Mouse (Mus musculus): ENCODE measurements around the gene Pdia2. TPM values are rescaled to one million over a fixed set of nuclear protein-coding genes. Genes with fewer than 3 reads are reported as not detected.

The Pdia2 gene
- polyA plus RNA-seq, 1 experiment from 2014 or later: 1.9 TPM

DNA sequence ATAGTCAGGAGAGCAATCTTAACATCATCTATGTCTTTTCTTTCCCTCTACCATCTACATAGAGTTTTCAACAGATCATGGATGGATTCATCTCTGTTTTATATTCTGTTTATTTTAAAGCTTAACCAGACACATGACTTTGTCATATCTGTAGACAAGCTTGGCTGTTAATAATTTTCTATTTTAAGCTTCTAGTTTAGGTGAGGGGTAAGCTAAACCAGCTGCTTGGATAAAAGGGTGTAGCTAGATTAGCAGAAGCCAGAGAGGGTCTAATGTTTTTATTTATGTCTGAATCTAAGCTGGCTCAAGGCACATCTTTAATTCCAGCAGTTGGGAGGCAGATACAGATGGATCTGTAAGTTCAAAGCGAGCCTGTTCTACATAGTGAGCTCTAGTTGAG is 36.2 kb downstream of the Pdia2 start:
- Histone ChIP-seq H3K4me1 (replicated peaks; ENCODE audit: insufficient read depth, low read length) (0 out of 2 replicates have a peak, but pooled peaks cover 3% of the 10 kb centered on the region), H3K9me3 (replicated peaks; ENCODE audit: low read length) (no peaks in the 10 kb centered on the region), H3K4me3 (replicated peaks; ENCODE audit: low read depth, low read length) (no peak overlapping the region), H3K4me2 (ENCODE audit: low read length) (no peak overlapping the region), H3K36me3 (ENCODE audit: insufficient read depth, low read length) (0 out of 2 replicates have a peak, but pooled peaks cover 2% of the 10 kb centered on the region), H3K27ac (no peak overlapping the region), H3K27me3 (ENCODE audit: insufficient read depth, low read length) (no peaks in the 10 kb centered on the region), H3K9ac (ENCODE audit: low read depth, low read length) (no peak overlapping the region)
- no peak for TF ChIP-seq CTCF (IDR thresholded peaks at IDR 0.05; ENCODE audit: low read depth)
- no peak for ATAC-seq (replicated peaks; ENCODE audit: low FRiP score, low read depth)
- no peak for DNase-seq (ENCODE audit: low spot score)
- 92% methylated on average over 1 of the region's 1 CpGs for WGBS

DNA sequence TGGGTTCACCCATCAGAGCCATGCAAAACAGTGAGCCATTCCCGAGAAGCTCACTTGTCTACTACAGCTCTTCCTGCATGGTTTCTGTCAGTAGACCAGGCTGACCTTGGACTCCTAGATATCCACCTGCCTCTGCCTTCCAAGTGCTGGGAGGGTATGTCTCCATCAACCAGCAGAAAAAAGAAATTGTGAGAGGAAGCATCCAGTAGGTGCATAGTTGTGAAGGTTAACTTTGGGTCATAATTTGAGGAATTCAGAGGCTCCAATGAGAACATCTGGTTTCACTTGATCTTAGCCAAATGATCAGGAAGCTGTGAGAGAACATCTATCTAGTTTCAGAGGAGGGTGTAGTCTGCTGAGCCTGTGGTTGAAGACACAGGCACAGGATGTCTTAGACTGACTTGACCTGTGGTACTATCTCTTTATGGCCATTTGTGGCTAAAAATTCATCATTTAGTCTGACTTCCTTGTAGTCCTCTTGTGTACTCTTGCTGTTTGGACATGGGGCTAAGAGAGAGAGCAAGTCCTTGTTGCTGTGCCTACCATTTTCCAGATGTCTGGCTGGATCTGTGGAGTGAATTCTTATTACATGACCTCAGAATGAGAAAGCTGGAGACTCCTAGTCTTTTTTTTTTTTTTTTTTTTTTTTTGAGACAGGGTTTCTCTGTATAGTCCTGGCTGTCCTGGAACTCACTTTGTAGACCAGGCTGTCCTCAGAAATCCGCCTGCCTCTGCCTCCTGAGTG is 46.8 kb downstream of the Pdia2 start:
- no peak overlapping the region for H3K4me3 ChIP-seq (replicated peaks; ENCODE audit: low read depth, low read length)
- 0 out of 2 replicates have a peak, but pooled peaks cover 14% of the 10 kb centered on the region for H3K36me3 ChIP-seq (ENCODE audit: insufficient read depth, low read length)
- DNase-seq (ENCODE audit: low spot score) (no peak), ATAC-seq (replicated peaks; ENCODE audit: low FRiP score, low read depth) (no peak)
- H3K9me3 ChIP-seq (replicated peaks; ENCODE audit: low read length): no peaks in the 10 kb centered on the region
- no peak for TF ChIP-seq CTCF (IDR thresholded peaks at IDR 0.05; ENCODE audit: low read depth)
- no peak overlapping the region for H3K9ac ChIP-seq (ENCODE audit: low read depth, low read length)
- H3K27ac ChIP-seq: no peak overlapping the region
- H3K4me1 ChIP-seq (replicated peaks; ENCODE audit: insufficient read depth, low read length): no peaks in the 10 kb centered on the region
- no peaks in the 10 kb centered on the region for H3K27me3 ChIP-seq (ENCODE audit: insufficient read depth, low read length)
- no peak overlapping the region for H3K4me2 ChIP-seq (ENCODE audit: low read length)
- WGBS: 97% methylated on average over 2 of the region's 2 CpGs

DNA sequence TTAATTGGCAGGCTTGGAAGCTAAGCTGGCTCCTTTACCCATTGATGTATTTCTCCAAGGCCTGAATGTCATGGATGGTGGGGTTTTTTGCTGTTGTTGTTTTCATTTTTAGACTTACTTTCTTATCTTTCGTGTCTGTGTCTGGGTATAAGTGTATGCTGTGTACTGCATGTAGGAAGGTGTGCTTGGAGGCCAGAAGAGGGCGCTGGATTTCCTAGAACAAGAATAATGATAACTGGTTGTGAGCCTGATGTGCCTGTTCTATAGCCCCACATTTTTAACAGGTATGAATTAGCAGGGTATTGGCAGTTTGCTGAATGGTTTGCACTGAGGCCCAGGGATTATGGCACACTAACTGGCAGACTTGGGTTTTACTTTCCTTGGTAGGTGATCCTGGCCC is 49.8 kb downstream of the Pdia2 start:
- Histone ChIP-seq H3K9me3 (replicated peaks; ENCODE audit: low read length) (no peaks in the 10 kb centered on the region), H3K27me3 (ENCODE audit: insufficient read depth, low read length) (no peaks in the 10 kb centered on the region), H3K4me1 (replicated peaks; ENCODE audit: insufficient read depth, low read length) (no peaks in the 10 kb centered on the region), H3K36me3 (ENCODE audit: insufficient read depth, low read length) (0 out of 2 replicates have a peak, but pooled peaks cover 18% of the 10 kb centered on the region), H3K27ac (no peak overlapping the region), H3K4me3 (replicated peaks; ENCODE audit: low read depth, low read length) (no peak overlapping the region), H3K9ac (ENCODE audit: low read depth, low read length) (no peak overlapping the region), H3K4me2 (ENCODE audit: low read length) (no peak overlapping the region)
- 73% methylated on average over 2 of the region's 2 CpGs for WGBS
- no peak for TF ChIP-seq CTCF (IDR thresholded peaks at IDR 0.05; ENCODE audit: low read depth)
- ATAC-seq (replicated peaks; ENCODE audit: low FRiP score, low read depth) (no peak), DNase-seq (ENCODE audit: low spot score) (no peak)

Other genes with a start within 250 kb of the Pdia2 start
- gene A930017K11Rik, start 246.5 kb downstream of the Pdia2 start, polyA plus RNA-seq (2015; fragmentation: Nextera tagmentation; extraction: Ambion mirVana): 6.8 and 7.2 TPM in 2 replicates
- gene Capn15, start 213.3 kb downstream of the Pdia2 start, polyA plus RNA-seq (2015; fragmentation: Nextera tagmentation; extraction: Ambion mirVana): 17.0 and 19.8 TPM in 2 replicates
- gene Rab11fip3, start 129.5 kb downstream of the Pdia2 start, polyA plus RNA-seq (2015; fragmentation: Nextera tagmentation; extraction: Ambion mirVana): 35.3 and 40.2 TPM in 2 replicates
- gene Decr2, start 108.8 kb downstream of the Pdia2 start, polyA plus RNA-seq (2015; fragmentation: Nextera tagmentation; extraction: Ambion mirVana): 44.8 and 47.3 TPM in 2 replicates
- 56.1 and 57.6 TPM in 2 replicates for gene Nme4, start 103.5 kb downstream of the Pdia2 start, polyA plus RNA-seq (2015; fragmentation: Nextera tagmentation; extraction: Ambion mirVana)
- 13.0 and 14.0 TPM in 2 replicates for gene Tmem8, start 85.8 kb downstream of the Pdia2 start, polyA plus RNA-seq (2015; fragmentation: Nextera tagmentation; extraction: Ambion mirVana)
- 175 and 192 TPM in 2 replicates for gene Mrpl28, start 75.6 kb downstream of the Pdia2 start, polyA plus RNA-seq (2015; fragmentation: Nextera tagmentation; extraction: Ambion mirVana)
- 11.1 and 19.4 TPM in 2 replicates for gene Axin1, start 60.4 kb downstream of the Pdia2 start, polyA plus RNA-seq (2015; fragmentation: Nextera tagmentation; extraction: Ambion mirVana)
- 9.1 and 11.1 TPM in 2 replicates for gene Rgs11, start 3.9 kb upstream of the Pdia2 start, polyA plus RNA-seq (2015; fragmentation: Nextera tagmentation; extraction: Ambion mirVana)
- gene Arhgdig, start 8.7 kb upstream of the Pdia2 start, polyA plus RNA-seq (2015; fragmentation: Nextera tagmentation; extraction: Ambion mirVana): 16.8 and 22.4 TPM in 2 replicates
- gene Fam234a, start 45.2 kb upstream of the Pdia2 start, polyA plus RNA-seq (2015; fragmentation: Nextera tagmentation; extraction: Ambion mirVana): 81.6 and 85.6 TPM in 2 replicates
- gene Luc7l, start 53.8 kb upstream of the Pdia2 start, polyA plus RNA-seq (2015; fragmentation: Nextera tagmentation; extraction: Ambion mirVana): 71.3 and 75.7 TPM in 2 replicates
- gene Neurl1b, start 215.7 kb upstream of the Pdia2 start, polyA plus RNA-seq (2015; fragmentation: Nextera tagmentation; extraction: Ambion mirVana): 1.6 and 2.1 TPM in 2 replicates